Mouse (Mus musculus) limb, embryonic 14.5 days (tissue): Measurements from ENCODE around the gene Rap1a. TPM values are rescaled to one million over a fixed set of nuclear protein-coding genes. Genes with fewer than 3 reads are reported as not detected.

ENCODE experiments used
- ATAC-seq: fragments of 200-750 bp; cut with Nextera tagmentation; 2 replicates; pipeline ENCODE4 v1.8.0; 2017; ENCODE audit warnings: low read depth, moderate number of reproducible peaks, moderate TSS enrichment; ENCODE audit not compliant: low FRiP score
- DNase-seq: peaks from one replicate; pipeline ENCODE4 v3.0.0-alpha.2; 2015; ENCODE audit warnings: low spot score
- H3K27ac ChIP-seq: fragments of 300-500 bp; sonication (generic); replicated peaks from 2 replicates; pipeline ENCODE4 v1.5.1; 2014; ENCODE audit warnings: low read depth, mild to moderate bottlenecking, low read length, moderate library complexity, mixed read lengths
- H3K27me3 ChIP-seq: fragments of 300-500 bp; sonication (generic); 2 replicates; pipeline ENCODE4 v1.6.1; 2014; ENCODE audit warnings: low read length, mixed read lengths; ENCODE audit not compliant: control insufficient read depth, insufficient read depth
- H3K36me3 ChIP-seq: fragments of 300-500 bp; sonication (generic); 2 replicates; pipeline ENCODE4 v1.6.1; 2014; ENCODE audit warnings: mild to moderate bottlenecking, low read length, moderate library complexity, mixed read lengths; ENCODE audit not compliant: control insufficient read depth, insufficient read depth
- H3K4me1 ChIP-seq: fragments of 300-500 bp; sonication (generic); 2 replicates; pipeline ENCODE4 v1.6.1; 2014; ENCODE audit warnings: antibody characterized with exemption, low read length, mixed read lengths; ENCODE audit not compliant: control insufficient read depth, insufficient read depth
- H3K4me2 ChIP-seq: fragments of 300-500 bp; sonication (generic); replicated peaks from 2 replicates; pipeline ENCODE4 v1.6.1; 2014; ENCODE audit warnings: low read depth, mild to moderate bottlenecking, low read length, moderate library complexity; ENCODE audit not compliant: severe bottlenecking
- H3K4me3 ChIP-seq: fragments of 300-500 bp; sonication (generic); replicated peaks from 2 replicates; pipeline ENCODE4 v1.5.1; 2014; ENCODE audit warnings: low read length
- H3K9ac ChIP-seq: fragments of 300-500 bp; sonication (generic); 2 replicates; pipeline ENCODE4 v1.6.1; 2014; ENCODE audit warnings: mild to moderate bottlenecking, low read depth, low read length, moderate library complexity; ENCODE audit not compliant: severe bottlenecking
- H3K9me3 ChIP-seq: fragments of 300-500 bp; sonication (generic); 2 replicates; pipeline ENCODE4 v1.6.1; 2016; ENCODE audit warnings: low read length; ENCODE audit not compliant: control insufficient read depth
- POLR2A ChIP-seq: fragments of 200-500 bp; IDR thresholded peaks from 2 replicates; pipeline ENCODE4 v1.8.0; 2012; ENCODE audit warnings: inconsistent platforms, mild to moderate bottlenecking, moderate library complexity, borderline replicate concordance; ENCODE audit not compliant: insufficient read depth, insufficient read length; ENCODE audit errors: extremely low read depth
- WGBS: fragments of 180-500 bp; shearing (Covaris S2); extraction: QIAGEN DNeasy Blood & Tissue Kit; methylation state at CpG from one replicate; pipeline ENCODE4 v1.1.7; 2014; 5-methylcytosine and 5-hydroxymethylcytosine counted together
- polyA plus RNA-seq, 2 experiments: library from polyadenylated mRNA; depleted of rRNA in 1 of 2; stranded (reverse) in 1 of 2; unstranded in 1 of 2; fragments of >200 nt; fragmentation: Nextera tagmentation in 1 of 2; extraction: Ambion mirVana in 1 of 2; gene quantifications; 2 replicates each; pipeline versions ENCODE4 v1.2.1 to v1.2.3; 2012 to 2014

Rap1a gene
- polyA plus RNA-seq, 2 experiments: 45.1 to 77.7 TPM

- no peaks in the 10 kb centered on the region for H3K27me3 ChIP-seq
- no peaks in the 10 kb centered on the region for H3K9me3 ChIP-seq
- 81% methylated on average over 1 of the region's 1 CpGs for WGBS
- no peak for ATAC-seq
- no peak overlapping the region for H3K9ac ChIP-seq
- TF ChIP-seq POLR2A: no peak
- no peak for DNase-seq
- H3K4me3 ChIP-seq: no peak overlapping the region
- no peak overlapping the region for H3K27ac ChIP-seq
- peaks cover 6% of the 10 kb centered on the region; the same call in 1 of the 2 replicates for H3K4me1 ChIP-seq
- H3K4me2 ChIP-seq: no peak overlapping the region
- H3K36me3 ChIP-seq: no peaks in the 10 kb centered on the region
These were observed 6.8 kb downstream of the Rap1a start for GRCm38 (mm10) chr3:105794309-105794708.

DNA sequence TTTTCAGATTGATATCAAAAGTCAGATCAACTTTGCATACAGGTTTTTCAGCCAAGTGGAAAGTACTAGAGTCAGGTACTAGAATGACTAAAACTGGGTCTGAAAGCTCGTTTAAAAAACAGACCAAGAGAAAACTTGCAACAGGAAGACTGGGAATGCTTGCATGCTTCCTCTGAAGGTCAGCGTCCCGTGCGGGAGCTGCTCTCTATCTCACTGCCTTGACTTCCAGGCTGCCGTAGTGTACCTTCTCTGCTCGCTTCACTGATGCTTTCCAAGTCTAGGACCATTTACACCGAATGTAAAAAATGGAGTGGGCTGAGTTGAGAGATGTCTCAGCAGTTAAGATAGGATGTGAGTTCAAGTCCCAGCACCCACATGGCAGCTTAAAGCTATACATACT, 8.8 kb downstream of the Rap1a start:
- no peak for ATAC-seq
- no peak for DNase-seq
- Histone ChIP-seq H3K27me3 (no peaks in the 10 kb centered on the region), H3K9ac (no peak overlapping the region), H3K4me3 (no peak overlapping the region), H3K4me1 (no peaks in the 10 kb centered on the region), H3K36me3 (peaks cover 7% of the 10 kb centered on the region; the same call in 1 of the 2 replicates), H3K9me3 (no peaks in the 10 kb centered on the region), H3K4me2 (no peak overlapping the region), H3K27ac (no peak overlapping the region)
- no peak for TF ChIP-seq POLR2A
- 86% methylated on average over 7 of the region's 7 CpGs for WGBS

DNA sequence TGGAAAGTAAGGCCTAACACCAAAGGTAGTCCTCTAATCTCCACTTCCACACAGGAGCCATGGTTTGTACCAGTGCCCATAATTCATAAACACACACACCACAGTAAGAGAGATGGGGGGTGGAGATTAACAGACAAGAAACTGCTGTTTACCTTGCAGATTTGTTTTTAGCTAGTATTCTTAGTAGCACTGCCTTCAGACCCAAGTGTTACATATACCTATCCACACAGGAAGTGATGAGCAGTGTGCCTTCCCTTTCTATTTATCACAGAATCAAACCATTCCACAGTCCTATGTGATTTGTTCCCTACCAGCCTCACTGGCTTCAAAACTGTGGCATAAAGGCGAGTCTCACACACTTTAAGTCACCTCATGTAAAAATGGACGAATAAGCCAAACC, 10.0 kb downstream of the Rap1a start:
- WGBS: 93% methylated on average over 2 of the region's 2 CpGs
- no peaks in the 10 kb centered on the region for H3K27me3 ChIP-seq
- DNase-seq: no peak
- H3K4me1 ChIP-seq: no peaks in the 10 kb centered on the region
- H3K4me3 ChIP-seq: no peak overlapping the region
- TF ChIP-seq POLR2A: no peak
- no peaks in the 10 kb centered on the region for H3K9me3 ChIP-seq
- no peak overlapping the region for H3K27ac ChIP-seq
- H3K4me2 ChIP-seq: no peak overlapping the region
- no peak overlapping the region for H3K9ac ChIP-seq
- ATAC-seq: no peak
- H3K36me3 ChIP-seq: peaks cover 8% of the 10 kb centered on the region; the same call in 1 of the 2 replicates

- no peak overlapping the region for H3K4me2 ChIP-seq
- H3K9me3 ChIP-seq: no peaks in the 10 kb centered on the region
- DNase-seq (no peak), ATAC-seq (no peak)
- WGBS: 97% methylated on average over 1 of the region's 1 CpGs
- no peak for TF ChIP-seq POLR2A
- no peak overlapping the region for H3K9ac ChIP-seq
- peaks cover 8% of the 10 kb centered on the region; the same call in 1 of the 2 replicates for H3K36me3 ChIP-seq
- H3K27ac ChIP-seq: no peak overlapping the region
- H3K27me3 ChIP-seq: no peaks in the 10 kb centered on the region
- no peaks in the 10 kb centered on the region for H3K4me1 ChIP-seq
- no peak overlapping the region for H3K4me3 ChIP-seq
These were observed 10.8 kb downstream of the Rap1a start for GRCm38 (mm10) chr3:105790338-105790737.

DNA sequence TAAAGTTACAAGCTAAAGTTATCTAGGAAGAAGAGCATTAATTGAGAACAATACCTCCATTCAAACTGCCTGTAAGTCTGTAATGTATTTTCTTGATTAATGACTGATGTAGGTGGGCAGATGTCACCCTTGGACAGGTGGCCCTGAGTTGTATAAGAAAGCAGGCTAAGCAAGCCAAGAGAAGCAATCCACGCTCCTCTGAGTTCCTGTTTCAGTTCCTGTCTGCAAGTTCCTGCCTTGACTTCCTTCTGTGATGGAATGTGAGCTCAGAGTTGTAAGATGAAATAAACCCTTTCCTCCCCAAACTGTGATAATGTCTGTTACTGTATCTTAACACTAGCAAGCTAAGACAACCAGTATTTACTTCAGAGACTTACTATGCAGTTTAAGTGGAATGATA, 11.4 kb downstream of the Rap1a start:
- 92% methylated on average over 1 of the region's 1 CpGs for WGBS
- Histone ChIP-seq H3K4me2 (no peak overlapping the region), H3K27me3 (no peaks in the 10 kb centered on the region), H3K36me3 (peaks cover 8% of the 10 kb centered on the region; the same call in 1 of the 2 replicates), H3K9ac (no peak overlapping the region), H3K4me3 (no peak overlapping the region), H3K4me1 (no peaks in the 10 kb centered on the region), H3K27ac (no peak overlapping the region), H3K9me3 (no peaks in the 10 kb centered on the region)
- DNase-seq (no peak), ATAC-seq (no peak)
- no peak for TF ChIP-seq POLR2A

- no peak overlapping the region for H3K4me2 ChIP-seq
- no peak overlapping the region for H3K27ac ChIP-seq
- ATAC-seq: no peak
- peaks cover 7% of the 10 kb centered on the region; the same call in 1 of the 2 replicates for H3K4me1 ChIP-seq
- no peak overlapping the region for H3K9ac ChIP-seq
- no peaks in the 10 kb centered on the region for H3K9me3 ChIP-seq
- H3K4me3 ChIP-seq: no peak overlapping the region
- H3K27me3 ChIP-seq: no peaks in the 10 kb centered on the region
- peaks cover 8% of the 10 kb centered on the region; the same call in 1 of the 2 replicates for H3K36me3 ChIP-seq
- 96% methylated on average over 3 of the region's 3 CpGs for WGBS
- TF ChIP-seq POLR2A: no peak
- DNase-seq: no peak
These were observed 13.8 kb downstream of the Rap1a start for GRCm38 (mm10) chr3:105787328-105787727.
